Mouse (Mus musculus) heart, adult 18-20 months (tissue): ENCODE measurements around the gene Abtb2. TPM values are rescaled to one million over a fixed set of nuclear protein-coding genes. Genes with fewer than 3 reads are reported as not detected.
A peak's percentile ranks its signal among the peaks of the same experiment; 100 is the strongest.

Experiments
- DNase-seq, 2 experiments: peaks; one replicate each; pipeline ENCODE4 v3.0.0; 2021 to 2022; ENCODE audit warnings: mixed read lengths in 1 of 2
- total RNA-seq, 2 experiments: library from RNA; stranded (reverse); gene quantifications; 2 replicates each; pipeline ENCODE4 v1.2.3; 2021

Gene Abtb2
- total RNA-seq, 2 experiments from 2014 or later = 22.1 to 26.7 TPM

DNA sequence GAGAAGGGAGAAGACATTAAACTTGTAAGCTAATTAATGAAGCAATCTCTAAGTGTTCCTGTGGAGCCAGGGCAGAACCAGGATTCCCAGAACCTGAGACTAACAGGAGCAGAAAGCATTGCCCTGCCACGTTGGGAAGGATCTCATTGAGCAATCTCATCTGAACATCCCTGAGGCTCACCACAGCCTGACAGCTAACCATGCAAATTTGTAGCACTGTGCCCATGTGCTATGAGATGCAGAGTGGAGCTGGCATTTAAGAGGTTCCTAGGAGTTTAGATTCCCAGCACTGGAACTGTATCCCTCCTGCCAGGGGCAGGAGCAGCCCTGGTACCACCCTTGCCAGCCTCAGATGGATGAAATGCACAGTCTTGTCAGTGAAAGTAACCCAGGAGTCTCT lies 95.6 kb downstream of the Abtb2 start:
- DNase-seq = no peak

DNA sequence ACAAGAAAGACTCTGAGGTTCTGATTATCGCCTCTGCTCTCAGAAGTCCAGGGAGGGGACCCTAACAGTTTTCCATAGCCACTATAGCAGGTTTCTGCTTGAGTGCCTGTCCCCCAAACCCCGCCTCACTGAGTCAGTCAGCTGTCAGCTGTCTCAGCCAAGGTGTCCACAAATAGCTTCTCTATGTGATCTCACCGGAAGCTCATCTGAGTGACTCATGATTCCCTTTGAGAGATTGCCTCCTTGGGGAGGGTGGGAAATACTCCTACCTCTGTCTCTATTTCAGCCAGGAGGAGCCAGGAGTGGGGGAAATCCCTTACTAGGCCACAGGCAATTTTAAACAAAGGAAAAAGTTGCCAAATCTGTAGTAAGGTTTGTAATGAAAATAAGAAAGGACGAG lies 96.0 kb downstream of the Abtb2 start:
- DNase-seq = peak; percentile 74 to 83

DNA sequence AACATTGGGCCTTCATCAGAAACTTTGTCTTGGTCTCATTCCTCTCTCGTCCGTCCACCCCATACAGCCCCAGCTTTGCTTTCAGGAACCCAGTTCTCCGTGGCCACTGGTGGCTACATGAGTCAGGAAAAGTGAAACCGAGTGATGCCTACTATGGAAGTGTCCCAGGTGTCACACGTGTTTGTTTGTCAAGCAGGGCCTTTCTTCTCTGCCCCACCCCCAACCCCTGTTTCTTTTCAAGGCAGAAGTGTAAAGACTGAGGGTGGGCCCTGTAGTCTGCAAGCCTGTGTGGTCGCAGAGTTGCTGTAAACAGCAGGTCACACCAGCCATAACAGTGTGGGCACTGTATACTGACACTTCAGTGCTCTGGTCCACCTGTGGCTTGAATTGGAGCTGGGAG lies 98.2 kb downstream of the Abtb2 start:
- DNase-seq = no peak

DNA sequence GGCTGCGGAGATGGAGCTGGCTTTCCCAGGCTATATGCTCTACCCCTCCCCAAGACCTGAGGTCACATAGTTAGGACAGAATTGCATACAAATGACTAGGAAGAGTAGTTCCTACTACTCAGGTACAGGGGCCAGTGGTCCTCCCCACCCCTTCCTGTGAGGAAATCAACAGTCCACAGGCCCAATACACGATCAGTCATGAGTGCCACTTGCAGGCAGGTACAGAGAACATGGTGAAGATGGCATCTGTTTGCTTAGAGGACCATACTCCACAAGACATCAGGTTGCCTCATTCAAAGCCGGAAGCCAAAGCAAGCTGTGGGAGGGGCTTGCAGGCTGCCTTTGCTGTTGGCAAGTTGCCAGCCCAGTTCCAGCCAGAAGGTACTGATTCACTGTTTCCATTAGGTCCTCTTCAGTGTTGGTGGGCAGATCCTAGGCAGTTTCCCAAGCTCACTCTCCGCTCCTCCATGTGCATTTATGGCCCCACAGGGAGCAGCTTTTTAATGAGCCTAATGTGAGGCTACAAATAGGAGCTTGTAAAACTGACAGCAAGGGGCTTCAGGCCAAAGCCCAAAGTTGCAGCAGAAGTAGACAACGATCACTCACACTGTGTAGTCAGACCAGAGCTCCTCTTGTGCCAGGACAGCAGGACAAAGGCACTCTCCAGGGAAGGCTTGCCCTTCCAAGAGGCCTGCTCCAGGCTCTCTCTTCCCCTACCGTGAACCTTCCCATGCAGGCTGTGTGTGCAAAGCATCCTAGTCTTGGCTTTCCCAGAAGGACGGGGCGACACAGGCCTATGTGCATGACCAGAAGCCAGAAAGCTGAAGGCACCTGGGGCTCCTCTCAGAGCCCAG lies 102.1 kb downstream of the Abtb2 start:
- peak; percentile 50 to 59 for DNase-seq

DNA sequence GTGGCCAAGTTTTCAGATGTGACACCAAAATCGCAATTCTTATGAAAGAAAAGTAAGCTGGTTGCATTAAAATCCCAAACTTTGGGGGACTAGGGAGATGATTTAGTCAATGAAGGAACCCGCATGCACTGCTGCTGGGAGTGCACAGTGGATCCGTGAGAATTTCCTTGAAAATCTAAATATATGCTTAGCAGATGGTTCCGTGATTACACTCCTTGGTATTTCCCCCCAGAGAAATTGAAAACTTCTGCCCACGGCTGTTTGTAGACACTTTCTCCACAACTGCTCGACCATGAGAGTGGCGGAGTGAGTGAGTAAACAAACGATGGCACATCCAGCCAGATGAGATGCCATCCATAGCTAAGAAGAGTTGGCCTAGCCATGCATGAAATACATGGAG lies 102.8 kb downstream of the Abtb2 start:
- no peak for DNase-seq

DNA sequence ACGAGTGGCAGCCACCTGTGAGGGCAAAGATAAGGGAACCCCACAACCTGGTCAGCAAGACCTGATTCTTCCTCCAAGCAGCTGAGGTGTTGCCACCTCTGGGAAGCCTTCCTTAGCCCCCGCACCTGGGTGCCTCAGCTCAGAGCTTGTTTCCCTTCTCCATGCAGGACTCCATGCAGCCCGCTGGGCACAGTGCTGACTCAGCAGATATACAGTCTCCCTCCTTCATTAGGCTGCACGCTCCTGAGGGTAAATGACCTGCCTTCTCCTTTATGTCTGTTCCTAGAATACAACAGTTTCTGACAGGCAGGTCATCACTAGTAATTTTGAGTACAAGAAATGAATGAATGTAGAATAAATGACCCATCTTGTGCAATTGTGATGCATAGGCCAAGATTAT lies 103.5 kb downstream of the Abtb2 start:
- DNase-seq = no peak

DNA sequence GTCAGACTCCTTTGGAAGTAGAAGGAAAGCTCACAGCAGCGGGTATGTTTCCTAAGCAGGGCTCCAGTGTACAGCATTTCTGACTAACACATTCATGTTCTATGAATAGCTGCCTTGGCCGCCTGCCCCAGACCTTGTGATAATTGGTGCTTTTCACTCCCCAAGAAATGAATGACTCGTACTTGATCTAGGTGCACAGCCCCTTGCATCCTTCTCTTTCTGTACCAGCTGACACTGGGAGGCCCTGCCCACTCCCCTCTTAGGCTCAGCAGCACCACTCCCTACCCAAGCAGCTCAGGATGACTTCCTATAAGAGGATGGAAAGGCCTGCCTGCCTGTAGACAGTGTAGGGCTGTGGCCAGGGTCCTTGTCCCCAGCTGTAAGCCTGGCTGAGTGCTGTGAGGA lies 104.2 kb downstream of the Abtb2 start:
- DNase-seq = peak; percentile 89 to 93

DNA sequence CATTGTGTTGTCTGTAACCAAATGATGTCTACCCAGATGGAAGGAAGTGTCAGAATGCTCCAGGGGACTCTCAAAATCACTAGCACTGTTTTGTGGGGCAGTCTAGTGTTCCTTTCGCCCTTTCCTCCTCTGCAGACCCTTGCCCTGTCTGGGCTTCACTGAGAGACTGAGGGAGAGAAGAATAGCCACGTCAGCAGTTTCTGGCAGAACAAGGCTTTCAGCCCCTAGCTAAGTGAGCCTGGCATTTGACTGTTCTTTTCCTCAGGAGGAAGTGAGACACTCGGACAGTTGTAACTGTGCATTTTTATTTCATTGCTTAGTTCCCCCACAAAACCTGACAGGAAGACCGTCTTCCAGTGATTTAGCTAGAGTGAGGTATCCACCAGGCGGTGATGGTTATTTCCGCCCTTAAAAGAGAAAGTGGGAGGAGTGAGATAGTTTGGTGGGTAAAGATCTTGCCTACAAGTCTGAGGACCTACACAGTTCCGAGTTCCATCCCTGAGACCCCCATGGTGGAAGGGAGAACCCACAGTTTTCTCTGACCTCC lies 106.5 kb downstream of the Abtb2 start:
- no peak for DNase-seq

DNA sequence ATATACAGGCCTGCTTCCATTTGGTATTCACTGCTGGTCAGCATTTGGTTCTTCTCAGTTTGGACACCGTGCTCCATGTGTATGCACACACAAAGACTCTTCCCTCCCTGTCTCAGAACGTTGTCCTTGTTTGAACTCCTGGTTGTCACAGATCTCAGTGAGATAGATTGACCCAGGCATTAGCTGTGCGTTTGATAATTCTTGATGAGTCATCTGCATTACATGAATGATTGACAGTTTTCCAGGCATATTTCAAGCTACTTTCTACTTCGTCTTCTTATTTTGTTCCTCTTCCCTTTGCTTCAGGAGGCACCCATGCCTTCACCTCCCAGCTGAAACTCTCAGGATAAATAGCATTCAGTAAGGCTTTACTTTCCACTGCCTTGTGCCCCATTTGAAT lies 107.5 kb downstream of the Abtb2 start:
- no peak for DNase-seq

DNA sequence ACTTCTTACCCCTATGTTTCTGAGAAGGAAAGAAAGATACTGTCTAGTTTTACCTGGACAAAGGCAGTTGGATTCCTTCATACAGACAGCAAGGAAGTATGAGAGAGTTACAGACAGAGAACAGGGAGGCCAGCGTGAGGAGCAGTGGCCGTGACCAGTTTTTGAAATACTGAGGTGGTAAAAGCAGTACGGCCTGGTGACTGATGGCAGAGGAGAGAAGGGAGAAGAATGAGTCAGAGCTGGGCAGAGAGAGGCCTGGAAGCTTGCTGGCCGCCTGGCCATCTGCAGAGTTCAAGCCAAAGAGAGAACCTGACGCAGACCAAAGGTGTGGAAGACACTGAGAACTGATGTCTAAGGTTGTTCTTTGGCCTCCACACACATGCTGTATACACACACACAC lies 109.3 kb downstream of the Abtb2 start:
- no peak for DNase-seq

DNA sequence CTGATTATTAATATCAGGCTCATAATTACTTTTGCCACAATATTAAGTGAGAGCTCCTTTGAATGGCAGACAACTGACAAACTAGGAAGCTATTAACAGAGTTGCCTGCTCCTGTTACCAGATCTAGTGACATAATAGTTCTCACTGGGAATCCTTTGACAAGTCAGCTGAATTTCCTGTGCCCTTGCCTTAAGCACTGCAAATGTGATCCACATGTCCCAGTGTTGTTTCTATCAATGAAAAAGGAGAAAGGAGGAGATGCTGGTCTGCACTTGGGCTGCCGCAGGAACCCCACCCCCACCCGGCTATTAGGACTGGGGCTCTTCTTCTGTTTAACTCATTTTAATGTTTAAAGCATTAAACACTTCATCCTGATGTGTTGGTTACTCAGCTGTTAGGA lies 110.7 kb downstream of the Abtb2 start:
- DNase-seq = no peak

DNA sequence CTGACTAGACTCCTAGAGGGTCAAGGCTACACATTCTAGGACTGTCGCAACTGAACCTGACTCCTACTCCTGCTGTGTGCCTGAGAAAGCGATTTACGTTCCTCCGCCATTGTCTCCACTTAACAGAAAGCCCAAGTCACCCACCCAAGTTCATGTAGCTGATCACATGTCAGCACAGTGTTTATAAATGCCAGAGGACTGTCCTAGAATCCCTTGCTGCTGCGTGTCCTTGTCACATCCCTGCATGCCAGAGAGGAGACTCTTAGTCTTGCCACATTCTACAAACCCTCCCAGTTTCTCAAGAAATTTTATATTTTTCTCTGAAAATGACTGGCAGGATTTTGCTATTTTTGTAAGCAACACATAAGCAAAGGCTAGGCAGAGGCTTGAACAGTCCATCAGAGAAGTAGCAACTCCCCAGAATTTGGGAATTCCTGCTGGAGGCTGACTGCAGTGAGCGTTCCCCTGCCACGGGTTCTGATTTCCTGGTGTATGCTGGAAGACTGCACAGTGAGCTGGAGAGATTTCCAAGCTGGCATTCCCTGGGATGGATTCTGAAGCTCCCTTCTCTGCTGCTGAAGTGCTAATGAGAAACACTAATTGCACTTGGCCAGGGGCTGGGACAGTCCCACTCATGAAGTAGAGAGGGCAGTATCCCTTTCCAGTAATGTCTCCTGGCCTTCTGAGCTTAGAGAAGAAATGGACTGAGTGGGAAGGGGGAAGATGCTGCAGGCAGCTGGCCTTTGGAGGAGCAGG lies 111.7 kb downstream of the Abtb2 start:
- no peak for DNase-seq

DNA sequence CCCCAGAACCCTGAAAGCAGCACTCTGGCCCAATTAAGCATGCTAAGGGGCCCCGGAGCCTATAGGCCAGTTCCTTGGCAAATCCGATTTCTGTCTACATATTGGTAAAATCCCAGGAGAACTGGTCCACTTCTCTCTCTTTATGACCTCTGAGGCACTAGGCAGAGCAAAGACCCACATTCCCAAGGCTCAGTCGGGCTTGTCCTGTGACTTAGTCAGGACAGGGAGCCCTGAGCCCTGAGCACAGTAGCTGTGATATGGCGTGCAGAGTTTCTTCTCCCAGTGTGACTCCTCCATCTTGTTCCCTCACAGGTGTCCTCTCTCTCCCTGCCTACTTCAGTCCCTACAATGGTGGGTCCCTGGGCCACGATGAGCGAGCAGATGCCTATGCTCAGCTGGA lies 112.3 kb downstream of the Abtb2 start:
- no peak for DNase-seq

DNA sequence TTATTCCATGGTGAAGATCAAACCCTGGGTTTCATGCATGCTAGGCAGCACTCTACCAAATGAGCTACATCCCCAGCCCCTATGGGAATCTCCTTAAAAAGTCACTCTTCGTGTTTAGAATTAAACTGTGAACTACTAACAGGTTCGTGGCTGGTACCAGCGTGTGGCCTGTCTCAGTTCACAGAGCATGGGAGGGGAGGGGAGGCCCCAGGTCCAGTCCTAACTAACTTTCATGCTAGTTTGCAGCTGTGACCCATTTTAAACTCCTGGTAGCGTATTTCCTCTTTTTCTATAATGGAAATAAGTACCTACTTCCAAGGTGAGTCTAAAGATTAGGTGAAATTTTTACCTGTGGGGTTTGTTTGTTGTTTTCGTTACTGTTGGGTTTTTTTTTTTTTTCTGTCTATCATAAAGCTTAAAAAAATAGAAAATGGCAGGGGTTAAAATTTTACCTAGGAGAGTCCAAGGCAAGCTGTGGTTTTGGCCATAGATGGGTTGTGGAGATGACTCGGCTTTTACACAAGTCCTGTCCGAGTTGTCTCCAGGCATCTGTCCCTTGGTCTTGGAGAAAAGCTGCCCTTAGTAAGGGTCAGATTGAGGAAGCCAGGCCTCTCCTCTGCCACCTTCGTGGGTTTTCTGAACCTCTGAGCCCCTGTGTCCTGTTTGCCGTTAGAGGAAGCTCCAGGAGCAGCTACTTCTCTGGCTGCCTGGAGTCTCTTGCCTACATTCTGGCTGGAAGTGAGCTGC lies 114.4 kb downstream of the Abtb2 start:
- DNase-seq = no peak

DNA sequence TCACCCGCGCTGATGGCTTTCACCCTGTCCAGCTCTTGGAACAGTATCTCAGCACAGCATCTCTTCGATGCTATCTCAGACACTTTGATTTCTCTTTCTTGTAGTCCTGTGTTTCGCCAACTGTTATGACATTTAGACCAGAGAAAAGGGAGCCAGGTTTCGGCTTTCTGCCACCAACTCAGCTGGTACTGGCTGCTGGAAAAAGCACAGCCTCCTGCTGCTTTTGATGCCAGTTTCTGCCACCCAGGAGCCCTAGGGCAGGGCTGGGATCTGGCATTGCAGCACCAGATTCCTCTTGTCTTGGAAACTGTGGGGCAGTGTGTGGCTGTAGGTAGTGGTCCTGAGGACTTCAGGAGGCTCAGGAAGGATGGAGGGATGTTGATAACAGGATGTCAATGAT lies 115.0 kb downstream of the Abtb2 start:
- no peak for DNase-seq

DNA sequence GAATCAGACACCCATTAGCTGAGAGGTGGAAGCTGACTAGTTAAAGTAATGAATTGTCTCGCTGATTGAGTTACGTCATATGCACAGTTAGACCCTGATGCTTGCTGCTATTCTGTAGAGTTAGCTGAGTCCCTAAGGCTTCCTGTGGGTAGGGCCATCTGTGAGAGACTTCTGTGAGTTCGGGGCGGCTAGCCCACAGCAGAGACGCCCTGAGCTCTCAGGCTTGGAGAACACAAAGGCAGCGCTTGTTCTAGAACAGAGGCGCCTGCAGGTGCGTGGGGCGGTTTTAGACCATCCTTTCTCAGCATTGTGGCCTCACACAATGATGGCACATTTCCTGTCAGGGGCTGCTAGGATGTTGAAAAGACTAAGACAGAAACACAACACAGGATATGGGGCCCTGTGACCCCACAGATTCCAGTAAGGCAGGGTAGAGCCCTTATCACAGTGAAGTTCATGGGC lies 116.2 kb downstream of the Abtb2 start:
- no peak for DNase-seq

DNA sequence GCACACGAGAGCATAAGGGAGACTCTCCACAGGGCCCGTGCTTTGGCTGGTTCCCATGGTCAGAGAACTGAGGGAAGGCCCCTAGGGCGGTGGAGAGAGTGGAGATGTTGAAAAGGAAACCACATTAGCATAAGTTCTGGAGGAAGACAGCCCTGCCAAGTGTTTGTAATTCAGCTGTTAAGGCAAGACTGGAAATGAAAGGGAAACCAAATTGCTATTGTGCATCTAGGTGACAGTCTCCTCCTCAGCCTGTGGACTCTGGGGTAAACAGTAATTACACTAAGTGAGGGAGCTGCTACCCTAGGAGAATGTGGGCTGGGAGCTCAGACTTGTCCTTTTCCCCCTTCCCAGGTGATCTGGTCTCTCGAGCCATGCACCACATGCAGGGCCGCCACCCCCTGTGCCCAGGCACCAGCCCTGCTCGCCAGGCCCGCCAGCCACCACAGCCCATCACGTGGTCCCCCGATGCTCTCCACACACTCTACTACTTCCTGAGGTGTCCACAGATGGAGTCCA lies 116.9 kb downstream of the Abtb2 start:
- peak in 1 of 2 experiments; percentile 45 for DNase-seq

DNA sequence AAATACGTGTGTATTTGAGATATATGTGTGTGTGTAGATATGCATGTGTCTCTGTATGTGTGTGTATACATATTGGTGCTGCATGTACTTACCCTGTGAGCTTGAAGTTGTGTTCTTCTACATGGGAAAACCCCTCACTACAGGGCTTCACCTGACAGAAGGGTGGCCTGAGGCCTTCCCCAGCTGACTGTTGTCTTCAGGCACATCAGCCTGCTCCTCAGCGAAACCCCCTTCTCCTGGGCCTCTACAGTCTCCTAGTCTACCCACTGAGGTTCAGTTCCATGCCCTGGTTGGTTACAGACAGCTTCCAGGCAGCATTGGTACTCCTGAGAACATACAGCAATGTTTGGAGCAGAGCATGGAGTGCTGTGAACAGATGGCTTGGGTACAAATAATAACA lies 118.3 kb downstream of the Abtb2 start:
- no peak for DNase-seq

DNA sequence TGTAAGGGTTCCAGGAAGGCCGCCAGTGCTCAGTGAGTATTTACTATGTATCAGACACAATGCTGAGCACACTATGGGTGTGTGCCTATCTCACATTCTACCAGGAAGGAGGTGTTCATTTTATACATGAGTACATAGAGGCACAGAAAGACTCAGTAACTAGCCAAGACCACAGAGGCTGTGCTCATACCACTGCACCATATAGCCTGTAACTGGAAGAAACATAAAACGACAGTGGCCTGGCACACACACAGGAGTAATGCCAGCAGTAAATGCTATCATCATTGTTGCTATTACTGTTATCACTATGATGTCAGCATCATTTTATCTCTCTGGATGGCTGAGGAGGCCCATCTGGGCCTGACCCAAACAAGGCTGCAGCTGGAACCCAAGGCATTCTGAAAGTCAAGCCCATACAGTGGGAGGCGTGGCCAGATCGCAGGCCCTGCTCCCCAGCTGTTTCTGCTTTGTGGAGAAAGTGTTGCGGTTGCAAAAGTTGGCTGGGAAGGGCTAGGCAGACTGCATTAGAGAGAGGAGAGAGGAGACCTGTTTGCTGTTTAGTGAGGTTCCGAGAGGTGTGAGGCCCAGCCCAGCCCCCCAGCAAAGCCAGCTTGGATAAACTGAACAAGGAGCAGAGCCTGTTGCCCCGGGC lies 118.9 kb downstream of the Abtb2 start:
- peak in 1 of 2 experiments; percentile 31 for DNase-seq

DNA sequence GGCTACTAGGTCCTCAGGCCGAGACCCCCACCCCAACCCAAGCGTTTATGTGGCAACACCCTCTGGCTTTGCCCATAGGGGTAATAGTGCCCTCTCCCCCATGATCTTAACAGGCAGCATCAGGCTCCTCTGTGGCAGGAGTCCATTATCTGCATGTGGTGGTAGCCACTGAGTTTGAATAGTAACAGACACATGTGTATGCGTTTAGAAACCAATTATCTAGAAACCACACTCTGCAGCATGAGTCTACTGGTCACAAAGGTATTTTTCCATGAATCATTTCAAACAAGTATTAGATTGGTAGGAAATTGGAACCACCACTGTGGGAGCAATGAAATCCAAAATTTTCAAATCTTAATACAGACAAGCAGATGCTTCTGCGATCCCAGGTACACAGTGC lies 119.5 kb downstream of the Abtb2 start:
- DNase-seq = no peak

DNA sequence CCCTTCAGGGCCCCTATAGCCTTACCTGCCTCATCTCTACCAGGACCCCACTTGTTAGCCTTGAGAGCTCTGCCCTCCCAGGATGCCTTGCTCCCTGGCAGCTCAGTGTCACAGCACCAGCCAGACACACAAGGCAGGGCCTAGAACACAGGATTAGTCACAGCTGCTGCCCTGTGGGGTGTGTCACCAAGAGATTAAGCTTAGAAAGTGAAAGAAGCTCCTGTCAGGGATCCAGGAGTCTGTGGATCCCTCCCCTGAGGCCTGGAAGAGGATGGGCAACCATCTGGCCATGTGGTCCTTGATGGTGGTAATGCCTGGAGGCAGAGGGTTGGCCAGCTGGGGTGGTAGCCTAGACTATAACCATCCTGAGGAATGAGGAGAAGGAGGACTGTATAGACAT lies 121.0 kb downstream of the Abtb2 start:
- DNase-seq = no peak

DNA sequence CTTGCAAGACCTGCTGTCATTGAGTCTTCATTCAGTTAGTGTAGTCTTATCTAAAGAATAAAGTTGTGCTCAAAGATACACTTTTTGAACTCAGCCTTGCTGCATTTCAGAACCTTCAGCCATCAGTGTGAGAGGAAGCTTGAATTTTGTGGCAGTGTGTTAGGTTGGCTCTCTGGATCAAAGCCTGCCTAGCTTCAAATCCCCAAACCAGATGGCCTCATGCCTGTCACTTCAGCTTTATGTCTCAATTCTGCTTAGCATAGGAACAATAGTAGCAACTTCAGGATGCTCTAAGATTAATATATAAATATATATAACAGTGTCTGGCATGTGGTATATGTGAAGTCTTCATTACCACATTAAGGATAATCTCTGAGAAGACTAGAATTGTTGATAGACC lies 121.8 kb downstream of the Abtb2 start:
- no peak for DNase-seq
